Mouse (Mus musculus) urinary bladder, postnatal 4 days (tissue): ENCODE data around the gene Cog6.

Source experiments
- DNase-seq, 2 experiments: peaks; one replicate each; pipeline ENCODE4 v3.0.0; 2021 to 2022; ENCODE audit warnings: low spot score in 2 of 2

The Cog6 gene

DNA sequence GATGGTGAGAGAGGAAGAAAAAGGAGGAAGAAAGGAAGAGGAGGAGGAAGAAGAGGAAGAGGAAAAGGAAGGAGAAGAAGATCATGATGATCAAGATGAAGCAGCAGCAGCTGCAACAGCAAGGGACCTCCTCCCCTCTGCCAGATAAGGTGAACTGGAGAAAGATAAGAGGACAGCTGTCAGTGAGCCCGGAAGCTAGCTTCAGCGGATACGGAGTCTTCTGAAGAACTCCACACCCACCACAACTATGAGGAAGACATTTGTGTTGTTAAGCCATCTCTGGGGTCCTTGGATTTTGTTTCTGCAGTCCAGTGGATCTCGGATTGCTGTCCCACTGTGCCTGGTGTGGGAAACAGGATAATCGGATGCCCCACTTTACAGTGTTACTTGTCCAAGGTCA lies 15.4 kb upstream of the Cog6 start:
- no peak for DNase-seq

- DNase-seq, result no peak
Measured at GRCm38 (mm10) chr3:53031586-53031985, 14.5 kb upstream of the Cog6 start.

DNA sequence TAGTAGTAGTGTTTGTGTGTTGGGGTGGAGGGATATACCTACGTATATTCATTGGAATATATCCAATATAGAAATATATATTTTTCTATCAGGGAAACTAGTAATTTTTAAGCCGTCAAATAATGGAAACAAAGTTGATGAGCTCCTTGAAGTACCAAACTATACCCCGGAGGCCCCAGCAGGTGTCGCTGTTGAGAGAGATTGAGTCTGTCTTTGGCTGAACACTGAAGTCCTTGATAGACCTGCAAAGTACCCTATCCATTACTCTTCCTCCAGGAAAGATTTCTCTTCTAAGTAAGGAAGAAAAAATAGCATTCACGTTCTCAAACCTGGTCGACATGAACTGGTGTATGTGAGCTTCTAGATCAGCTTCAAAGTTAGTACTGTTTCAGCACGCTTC lies 12.0 kb upstream of the Cog6 start:
- peak; percentile 53 to 79 for DNase-seq

DNA sequence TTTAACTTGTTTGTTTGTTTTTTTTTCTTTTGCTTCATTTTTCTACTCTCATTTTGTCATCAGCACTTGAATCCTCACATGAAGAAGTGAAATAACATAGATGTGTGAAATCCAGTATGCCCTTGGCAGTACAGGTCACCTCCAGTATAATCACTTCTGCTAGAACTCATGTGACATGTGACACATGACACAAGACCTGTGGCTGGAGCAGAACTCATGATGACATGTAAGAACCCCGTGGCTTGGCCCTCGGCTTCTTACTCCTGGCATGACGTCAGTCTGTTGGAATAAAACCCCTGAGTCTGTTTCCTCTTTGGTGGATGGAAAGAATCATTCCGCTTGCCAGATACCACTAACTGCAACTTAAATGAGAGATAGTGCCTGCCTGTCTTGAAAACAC lies 10.3 kb upstream of the Cog6 start:
- no peak for DNase-seq

DNA sequence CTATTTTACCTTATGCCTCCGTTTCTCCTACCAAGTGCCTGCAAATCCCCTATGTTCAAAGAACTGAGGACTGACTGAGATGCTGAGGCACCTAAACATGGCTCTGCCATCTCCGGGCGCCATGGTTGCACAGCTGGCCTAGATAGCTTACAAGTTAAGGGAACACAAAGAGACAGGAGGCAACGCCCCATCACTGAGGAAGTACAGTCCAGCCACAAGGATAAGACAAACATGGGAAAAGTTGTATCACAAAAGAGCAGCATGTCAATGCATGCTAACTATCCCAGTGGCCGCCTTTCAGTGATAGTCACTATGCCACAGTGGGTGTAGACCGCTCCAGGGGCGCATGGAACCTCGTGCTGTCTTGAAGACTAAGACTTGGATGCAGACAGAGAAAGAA lies 9.6 kb downstream of the Cog6 start:
- DNase-seq, result peak in 1 of 2 experiments; percentile 45

GRCm38 (mm10) chr3:53004406-53005114 lies 12.5 kb downstream of the Cog6 start:
- peak in 1 of 2 experiments; percentile 50 for DNase-seq

DNA sequence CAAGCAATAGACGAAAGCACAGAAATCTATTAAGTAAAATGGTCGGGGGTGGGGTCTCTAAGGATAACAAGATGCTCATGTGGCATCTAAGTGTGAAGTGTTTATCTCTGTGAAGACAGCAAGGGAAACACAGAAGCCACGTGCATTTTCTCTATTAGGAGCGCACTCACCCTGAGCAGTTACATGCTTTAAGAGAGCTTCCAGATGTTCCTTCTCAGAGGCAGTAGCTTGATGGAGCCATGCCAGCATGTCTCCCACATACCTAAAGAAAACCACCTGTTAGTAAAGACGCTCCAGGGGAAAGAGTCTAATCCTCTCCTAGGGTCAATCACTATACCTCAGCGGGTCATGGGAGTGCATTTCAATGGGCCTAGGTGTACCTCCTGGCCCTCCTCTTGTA lies 15.0 kb downstream of the Cog6 start:
- DNase-seq, result peak in 1 of 2 experiments; percentile 50

- DNase-seq, result no peak
Measured at GRCm38 (mm10) chr3:52999996-53000395, 17.0 kb downstream of the Cog6 start.

- peak in 1 of 2 experiments; percentile 53 for DNase-seq
Measured at GRCm38 (mm10) chr3:52999016-52999744, 17.9 kb downstream of the Cog6 start.

DNA sequence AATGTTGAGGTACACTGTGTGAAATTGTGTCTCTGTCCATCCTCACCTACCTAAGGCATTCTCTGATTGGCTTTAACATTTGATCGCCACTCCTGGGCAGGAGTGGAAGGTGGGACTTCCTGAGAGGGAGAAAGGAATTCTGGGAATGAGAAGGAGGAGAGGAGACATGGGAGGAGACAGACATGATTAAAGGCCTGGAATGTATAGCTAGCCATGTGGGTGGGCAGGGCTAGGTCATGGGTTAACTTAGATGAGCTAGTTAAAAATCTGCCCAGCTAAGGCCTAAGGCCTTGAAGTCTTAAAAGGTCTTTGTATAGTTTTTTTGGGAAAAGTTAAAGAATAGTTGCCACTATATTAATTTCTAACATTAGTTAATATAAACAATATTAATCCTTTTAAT lies 19.7 kb downstream of the Cog6 start:
- peak in 1 of 2 experiments; percentile 38 for DNase-seq

DNA sequence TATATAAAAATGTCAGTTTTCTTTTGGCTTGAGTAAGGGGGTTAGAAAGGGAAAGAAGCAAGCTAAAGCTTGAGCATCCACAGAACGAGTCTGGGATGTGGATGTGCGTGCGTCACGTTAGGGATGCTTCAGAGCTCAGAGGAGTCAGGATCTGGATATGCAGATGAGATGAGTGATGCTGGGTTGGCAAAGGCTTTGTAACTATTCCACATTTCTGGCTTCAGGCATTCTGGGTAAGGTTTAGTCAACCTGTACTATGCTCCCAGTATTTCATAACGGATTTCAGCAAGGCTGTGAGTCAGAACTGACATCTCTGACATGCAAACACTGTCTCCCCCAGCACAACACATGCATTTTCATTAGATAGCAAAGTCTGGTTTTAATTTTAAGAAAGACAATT lies 20.4 kb downstream of the Cog6 start:
- no peak for DNase-seq

- DNase-seq, result peak in 1 of 2 experiments; percentile 54
Measured at GRCm38 (mm10) chr3:52994666-52995065, 22.4 kb downstream of the Cog6 start.

DNA sequence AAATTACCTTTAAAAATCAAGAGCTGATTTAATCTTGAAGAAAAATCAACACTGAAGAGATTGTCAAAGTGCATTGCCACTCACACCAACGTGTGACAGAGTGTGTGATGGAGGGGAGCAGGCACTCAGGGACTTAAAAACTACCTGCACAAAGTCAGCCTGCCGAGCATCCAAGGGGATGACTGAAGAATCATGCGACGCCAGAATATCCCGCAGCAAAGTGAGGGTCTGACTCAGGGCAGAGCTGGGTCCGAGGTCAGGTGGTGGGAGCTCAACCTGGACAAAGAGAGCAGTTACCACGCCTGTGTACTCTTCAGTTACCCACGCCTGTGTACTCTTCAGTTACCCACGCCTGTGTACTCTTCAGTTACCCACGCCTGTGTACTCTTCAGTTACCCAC lies 23.7 kb downstream of the Cog6 start:
- DNase-seq, result peak in 1 of 2 experiments; percentile 53

- DNase-seq, result peak in 1 of 2 experiments; percentile 42
Measured at GRCm38 (mm10) chr3:52990041-52990737, 26.8 kb downstream of the Cog6 start.

DNA sequence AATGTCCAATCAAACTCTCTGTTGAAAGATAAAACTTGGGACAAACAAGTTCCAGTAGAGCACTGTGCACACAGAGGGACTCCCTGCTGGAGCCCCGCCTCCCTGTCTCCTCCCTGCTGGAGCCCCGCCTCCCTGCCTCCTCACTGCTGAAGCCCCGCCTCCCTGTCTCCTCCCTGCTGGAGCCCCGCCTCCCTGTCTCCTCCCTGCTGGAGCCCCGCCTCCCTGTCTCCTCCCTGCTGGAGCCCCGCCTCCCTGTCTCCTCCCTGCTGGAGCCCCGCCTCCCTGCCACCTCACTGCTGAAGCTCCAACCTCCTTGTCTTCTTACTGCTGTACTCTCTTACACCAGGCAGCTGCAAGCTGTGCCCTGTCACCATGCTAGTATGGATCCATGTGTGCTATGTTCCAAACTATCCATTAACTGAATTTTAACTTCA lies 31.5 kb downstream of the Cog6 start:
- peak in 1 of 2 experiments; percentile 52 for DNase-seq

- no peak for DNase-seq
Measured at GRCm38 (mm10) chr3:52983772-52984171, 33.3 kb downstream of the Cog6 start.

GRCm38 (mm10) chr3:52982993-52983392 lies 34.0 kb downstream of the Cog6 start:
- DNase-seq, result no peak

DNA sequence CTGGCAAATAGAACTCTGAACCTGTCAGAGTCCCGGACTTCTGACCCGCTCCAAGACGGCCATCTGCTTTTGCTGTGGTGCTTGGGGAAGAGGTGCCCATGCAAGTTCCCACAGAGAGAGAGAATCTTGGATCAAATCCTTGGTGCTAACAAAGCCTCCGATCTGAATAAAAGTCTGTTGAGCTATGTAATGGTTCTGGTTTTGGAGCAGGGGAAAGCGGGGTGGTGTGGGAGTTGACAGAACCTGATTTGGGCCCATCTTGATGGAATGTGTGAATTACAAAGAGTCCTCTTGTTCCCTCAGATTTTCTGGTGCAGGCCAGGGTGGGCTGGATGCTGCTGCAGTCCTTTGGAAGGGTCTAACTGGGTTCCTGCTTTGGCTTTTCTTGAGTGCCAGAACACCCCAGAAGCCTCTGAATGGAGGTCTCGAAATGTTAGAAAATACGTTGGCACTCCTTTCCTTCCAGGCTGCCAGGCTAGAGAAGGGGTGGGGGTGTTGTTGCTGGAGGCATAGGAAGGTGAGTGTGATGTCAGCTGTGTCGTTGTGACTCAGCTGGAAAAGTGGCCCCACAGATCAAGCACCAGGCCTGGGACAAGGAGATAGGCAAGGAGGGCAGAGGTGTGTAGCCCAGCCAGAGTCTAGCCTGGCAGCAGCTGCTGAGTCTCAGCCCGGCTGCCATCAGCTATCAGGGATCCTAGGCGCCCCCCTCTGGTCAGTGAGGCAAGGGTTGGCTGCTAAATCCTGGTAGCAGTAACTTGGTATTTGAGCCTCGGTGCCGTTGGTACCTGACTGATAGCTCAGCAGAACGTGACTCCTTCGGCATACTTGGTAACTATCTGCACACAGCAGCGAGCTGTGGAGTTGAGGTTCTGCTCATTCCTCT lies 42.1 kb downstream of the Cog6 start:
- DNase-seq, result peak; percentile 59 to 76

DNA sequence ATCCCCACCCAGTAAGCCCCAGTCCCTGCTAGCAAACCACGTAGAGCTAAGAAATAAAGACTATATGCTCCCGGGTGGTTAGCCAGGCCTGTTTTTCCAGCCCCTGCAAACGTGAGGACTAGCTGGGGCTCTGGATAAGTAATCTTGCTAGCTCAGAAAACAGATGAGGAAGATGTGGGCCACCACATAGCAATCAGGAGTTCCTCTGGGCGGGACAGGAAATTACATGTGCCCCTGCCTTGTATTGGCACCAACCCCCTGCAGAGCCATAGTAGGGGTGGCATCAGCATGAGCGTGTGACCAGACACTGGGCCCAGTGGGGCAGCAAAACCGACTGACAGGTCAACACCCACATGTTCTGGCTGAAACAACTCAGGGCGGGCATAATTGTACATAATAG lies 44.1 kb downstream of the Cog6 start:
- DNase-seq, result peak in 1 of 2 experiments; percentile 43

DNA sequence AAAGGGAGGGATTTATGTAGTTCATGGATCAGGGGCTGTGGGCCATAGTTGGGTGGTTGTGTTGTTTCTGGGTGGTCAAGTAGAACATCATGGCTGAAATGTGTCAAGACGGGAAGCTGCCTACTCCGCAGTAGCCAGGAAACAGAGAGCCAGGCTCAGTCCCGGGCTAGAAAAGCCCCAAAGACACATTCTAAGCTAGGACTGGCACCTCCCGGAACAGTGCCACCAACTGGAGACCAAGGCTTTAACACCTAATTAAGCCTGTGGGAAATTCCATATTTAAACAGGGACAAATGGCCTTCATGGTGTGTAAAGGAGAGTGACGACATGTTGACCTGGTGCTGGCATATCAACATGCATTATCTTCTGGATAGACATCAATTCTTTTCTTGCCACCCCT lies 50.0 kb downstream of the Cog6 start:
- DNase-seq, result peak in 1 of 2 experiments; percentile 20

DNA sequence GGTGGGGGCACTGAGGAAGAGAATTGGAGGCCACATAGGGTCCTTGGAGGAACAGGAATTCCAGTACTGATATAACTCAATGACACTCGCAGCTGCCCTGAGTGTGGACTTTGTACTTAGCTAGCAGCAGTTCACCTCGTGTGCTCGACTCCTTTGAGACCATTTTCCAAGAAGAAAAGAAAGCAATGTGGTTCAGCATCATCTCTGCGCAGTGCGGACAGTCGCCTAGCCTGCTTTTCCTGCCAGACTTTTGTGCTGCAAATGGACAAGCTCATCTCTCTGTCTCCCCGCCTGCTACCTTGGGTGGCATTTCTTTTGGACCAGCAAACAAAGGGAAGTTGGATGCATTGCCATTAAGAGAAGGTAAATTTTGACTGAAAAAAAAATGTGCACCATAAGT lies 52.8 kb downstream of the Cog6 start:
- DNase-seq, result no peak

DNA sequence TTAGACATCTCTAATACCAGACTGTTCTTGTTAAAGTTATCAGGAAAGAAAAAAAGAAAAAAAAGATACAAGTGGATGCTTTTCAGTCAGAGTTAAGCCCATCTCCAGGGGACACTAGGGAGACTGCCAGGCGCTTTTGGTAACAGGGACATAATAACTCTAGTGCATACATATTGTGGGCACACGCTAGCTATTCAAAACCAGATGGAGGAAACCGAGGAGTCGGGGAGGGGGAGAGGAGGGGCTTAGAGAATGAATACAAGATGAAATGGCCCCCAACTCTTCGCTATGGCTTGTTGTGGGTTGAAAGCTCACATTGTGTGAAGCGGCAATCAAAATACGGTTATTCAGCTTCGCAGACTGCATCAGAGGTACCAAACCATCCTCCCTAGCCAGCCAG lies 53.6 kb downstream of the Cog6 start:
- DNase-seq, result no peak
